Mouse (Mus musculus) C2C12 (cell line): Measurements from ENCODE around the gene Mmp11.

ENCODE experiments used
- CTCF ChIP-seq: IDR thresholded peaks from one replicate; pipeline ENCODE4 v1.5.1; 2011; ENCODE audit not compliant: control insufficient read depth, insufficient read depth, insufficient read length
- MAX ChIP-seq: IDR thresholded peaks from one replicate; pipeline ENCODE4 v1.6.1; 2011; ENCODE audit warnings: mild to moderate bottlenecking, control low read depth
- USF1 ChIP-seq: IDR thresholded peaks from one replicate; pipeline ENCODE4 v1.6.1; 2011; ENCODE audit warnings: low read depth, mild to moderate bottlenecking, control low read depth, moderate library complexity

DNA sequence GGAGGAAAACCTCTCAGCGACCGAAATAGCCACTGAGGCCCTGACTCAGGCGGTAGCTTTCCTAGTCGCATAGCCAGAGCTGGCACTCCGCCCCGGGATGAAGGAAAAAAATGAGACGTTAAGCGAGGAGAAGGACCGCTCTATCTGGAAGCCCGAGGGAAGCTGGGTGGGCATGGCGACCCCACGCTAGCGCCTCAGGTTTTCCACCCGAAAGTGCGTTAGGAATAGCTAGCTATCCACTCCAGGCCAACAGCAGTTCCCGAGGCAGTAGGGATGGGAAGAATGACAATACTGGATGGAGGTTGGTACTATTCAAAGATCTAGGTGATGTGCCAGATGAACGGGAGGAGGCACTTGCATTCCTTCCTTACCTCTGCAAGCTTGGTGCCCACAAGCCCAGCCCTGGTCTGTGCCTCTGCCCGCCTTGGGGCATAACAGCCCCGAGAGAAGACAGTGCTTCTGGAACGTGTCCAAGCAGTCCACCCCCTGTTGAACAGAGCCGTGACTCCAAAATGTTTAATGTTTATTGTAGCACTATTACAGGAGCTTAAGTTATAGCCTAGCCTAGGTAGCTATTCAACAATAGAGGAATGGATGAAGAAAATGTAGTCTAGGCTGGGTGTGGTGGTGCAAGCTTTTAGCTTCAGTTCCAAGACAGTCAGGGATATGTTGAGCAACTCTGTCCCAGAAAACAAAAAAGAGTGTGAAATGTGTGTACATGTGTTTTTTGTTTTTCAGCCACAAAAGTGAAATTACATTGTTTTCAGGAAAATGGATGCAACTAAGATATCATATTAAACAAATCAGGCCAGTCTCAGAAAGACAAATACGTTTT lies 14.4 kb downstream of the Mmp11 start:
- TF ChIP-seq CTCF (no peak), MAX (no peak), USF1 (no peak)
